Mouse (Mus musculus): Measurements from ENCODE around the gene Cyp4b1. TPM values are rescaled to one million over a fixed set of nuclear protein-coding genes. Genes with fewer than 3 reads are reported as not detected.
"Not testable (repeated sequence)": the region's sequence is repeated elsewhere in the genome, so short reads cannot be mapped to it uniquely, and the experiment has no call there.

Gene Cyp4b1
- 1 to 10 TPM; 3.2 to 5.1 (median 4.0) TPM for total RNA-seq (2022)

DNA sequence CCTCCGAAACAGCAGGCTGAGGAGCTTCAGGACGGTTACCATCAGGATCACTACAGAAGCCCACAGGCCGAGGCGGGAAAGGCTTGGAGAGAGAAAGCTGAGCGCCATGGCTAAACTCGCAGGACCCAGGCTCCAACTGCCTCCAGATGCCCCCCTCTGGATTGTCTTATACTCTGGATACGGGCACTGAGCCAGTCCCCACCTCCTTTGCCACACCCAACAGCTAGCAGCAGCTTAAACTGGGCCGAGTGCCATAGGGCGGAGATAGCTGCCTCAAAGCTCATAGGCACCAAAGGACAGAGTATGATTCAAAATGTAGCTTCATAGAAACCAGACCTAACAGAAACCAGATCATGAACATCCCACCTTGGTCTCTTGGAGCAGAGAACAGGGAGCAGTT is at the start of gene Cyp4b1:
Gene Cyp4b1, minus strand, starts transcription at position 144 of the 400 bp plus-strand sequence.
- peak; percentile 32 to 51 for DNase-seq (ENCODE audit: low spot score in 2 of 2)

DNA sequence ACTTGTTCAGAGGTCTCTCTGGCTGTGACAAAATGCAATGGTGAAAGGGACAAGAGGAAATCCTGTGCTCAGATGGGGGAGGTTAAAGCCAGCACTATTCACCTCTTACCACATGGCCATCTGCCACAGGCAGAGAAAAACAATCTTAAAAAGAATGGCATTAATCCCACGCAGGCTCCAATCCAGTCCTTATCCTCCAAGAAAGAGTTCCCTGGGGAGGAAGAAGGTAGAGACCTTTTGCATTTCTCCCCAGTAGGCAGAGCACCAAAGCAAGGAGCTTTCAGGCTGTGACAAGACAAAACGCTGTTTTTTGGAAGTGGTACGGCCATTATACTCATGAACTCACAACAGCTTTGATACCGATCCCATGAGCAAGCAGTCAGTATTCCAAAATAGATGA is 38.8 kb upstream of the Cyp4b1 start:
- no peak for DNase-seq (ENCODE audit: low spot score in 2 of 2)

DNA sequence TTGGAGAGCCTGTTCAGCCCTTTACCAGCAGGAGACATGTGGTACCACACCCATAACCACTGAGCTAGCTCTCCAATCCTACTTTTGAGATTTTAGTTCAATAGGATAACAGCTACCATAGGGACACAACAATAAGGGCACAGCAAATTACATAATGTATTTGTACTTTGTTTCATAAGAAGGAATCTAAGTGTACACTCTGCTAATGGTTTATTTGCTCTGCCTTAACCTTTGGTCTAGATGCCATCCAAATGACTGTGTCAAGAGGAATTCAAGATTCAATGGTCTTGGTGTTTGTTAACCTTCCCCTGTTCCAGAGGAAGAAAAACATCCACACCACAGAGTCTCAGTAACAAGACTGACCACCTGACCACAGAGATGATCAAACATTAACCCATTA is 11.7 kb upstream of the Cyp4b1 start:
- no peak for DNase-seq (ENCODE audit: low spot score in 2 of 2)

DNA sequence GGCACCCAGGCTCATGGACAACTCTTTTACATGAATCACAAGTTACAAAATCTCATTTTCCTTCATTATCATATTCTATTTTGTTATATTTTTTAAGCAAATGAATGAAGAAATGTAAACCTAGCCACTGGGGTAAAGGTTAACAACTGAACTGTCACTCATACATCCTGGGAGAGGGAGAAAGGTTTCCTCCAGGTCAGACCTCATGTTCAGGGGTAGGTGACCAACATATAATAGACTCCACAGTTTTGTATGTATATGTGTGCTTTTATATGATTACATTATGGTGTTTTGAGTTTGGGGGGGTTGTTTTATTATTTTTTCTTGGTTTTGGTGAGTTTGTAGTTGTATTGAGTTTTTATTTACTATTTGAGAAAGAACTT is 10.3 kb upstream of the Cyp4b1 start:
- no peak for DNase-seq (ENCODE audit: low spot score in 2 of 2)

DNA sequence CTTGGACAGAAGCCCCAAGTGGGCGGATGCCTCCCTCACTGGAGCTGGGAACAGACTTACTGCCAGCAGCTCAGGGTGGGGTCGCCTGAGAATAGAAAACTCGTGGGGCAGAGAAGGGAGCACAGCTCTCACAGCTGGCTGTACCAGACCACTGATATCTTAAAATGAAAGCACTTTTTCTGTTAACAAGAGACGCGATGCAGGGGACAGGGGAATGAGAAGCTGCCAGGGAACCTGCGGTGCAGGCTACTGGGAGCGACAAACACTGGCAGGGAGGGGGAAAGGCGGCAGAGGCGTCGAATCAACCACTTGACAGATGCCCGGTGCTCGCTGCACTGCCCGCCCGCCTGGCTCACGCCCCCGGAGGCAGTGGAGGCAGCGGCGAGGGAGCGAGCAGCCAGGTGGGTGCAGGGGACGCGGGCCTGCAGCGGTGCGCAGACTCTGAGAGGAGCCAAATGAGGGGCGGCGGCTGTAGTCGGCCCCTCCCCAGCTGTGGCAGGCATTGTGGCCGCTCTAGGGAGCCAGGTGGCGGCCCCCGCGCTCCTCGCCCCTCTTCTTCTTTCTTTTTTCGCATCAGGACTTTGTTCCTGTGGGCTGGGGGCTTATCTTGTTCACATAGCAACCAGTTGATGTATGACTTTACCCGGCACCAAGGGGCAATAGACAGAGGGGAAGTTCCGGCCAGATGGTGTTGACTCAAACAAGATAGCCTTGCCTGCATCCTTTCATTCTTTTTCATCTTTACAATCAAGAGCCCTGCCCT is 9.8 kb upstream of the Cyp4b1 start:
- no peak for DNase-seq (ENCODE audit: low spot score in 2 of 2)

DNA sequence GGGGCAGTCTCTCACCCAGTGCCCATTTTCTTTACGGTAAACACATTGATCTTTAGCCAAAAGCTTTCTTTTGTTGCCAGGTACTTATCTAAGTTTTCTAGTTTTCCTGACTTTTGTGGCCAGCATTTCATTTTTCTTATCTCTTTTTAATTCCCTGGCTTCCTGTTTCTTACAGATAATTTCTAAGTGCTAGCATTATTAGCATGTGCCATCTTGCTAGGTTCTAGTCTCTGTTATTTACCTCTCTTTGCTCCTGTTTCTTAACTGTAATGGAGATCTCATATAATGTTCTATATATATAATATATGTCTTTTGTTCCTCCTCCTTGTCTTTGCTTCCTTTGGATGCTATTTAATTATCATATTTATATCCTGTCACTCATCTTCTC is 9.0 kb upstream of the Cyp4b1 start:
- DNase-seq (ENCODE audit: low spot score in 2 of 2), result not testable (repeated sequence)

DNA sequence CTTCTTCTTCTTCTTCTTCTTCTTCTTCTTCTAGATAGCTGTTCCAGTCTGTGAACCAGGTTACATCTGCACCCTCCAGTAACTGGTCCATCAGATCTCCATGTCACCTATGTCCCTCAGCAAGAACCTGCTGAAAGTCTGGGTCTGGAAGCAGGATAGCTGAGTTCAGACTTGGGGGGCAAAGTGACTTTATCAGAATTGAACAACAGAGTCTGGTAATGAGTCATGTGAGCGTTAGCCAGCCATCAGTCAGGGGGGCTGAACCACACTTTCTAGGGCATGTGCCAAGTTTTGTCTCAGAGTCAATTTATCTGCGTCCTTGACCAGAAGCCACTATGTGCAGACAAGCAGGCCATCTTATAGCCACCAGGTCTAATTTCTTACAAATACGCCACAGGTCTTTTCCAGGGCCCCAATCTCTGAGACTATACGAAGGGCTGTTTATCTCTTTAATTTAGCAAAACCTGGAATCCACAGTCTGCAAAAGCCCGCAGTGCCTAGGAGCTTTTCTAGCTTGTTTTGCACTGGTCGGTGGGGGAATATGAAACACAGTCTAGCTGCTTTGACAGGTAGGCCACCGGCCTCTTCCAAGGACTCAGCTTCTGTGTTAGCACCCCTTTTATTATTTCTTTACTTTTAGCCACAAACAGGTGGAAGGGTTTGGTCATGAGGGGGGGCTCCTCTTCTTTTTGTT is 8.5 kb upstream of the Cyp4b1 start:
- not testable (repeated sequence) for DNase-seq (ENCODE audit: low spot score in 2 of 2)

DNA sequence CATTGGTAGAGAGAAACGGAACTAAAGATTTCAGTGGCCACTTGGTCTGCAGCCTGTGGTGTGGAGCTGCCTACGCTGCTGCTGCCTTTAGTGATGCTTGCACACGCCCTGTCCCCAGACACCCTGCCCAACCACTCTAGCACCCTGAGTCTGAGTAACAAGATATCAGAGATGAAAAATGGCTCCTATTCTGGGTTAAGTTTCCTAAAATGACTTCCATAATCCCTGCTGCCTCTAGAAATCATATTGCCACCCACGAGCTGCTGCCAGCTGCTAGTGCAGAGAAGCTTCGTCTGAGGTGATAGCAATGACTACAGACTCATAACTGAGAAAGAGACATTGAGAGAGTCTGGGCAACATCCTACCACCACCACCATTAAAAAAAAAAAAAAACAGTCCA is 3.3 kb upstream of the Cyp4b1 start:
- no peak for DNase-seq (ENCODE audit: low spot score in 2 of 2)

DNA sequence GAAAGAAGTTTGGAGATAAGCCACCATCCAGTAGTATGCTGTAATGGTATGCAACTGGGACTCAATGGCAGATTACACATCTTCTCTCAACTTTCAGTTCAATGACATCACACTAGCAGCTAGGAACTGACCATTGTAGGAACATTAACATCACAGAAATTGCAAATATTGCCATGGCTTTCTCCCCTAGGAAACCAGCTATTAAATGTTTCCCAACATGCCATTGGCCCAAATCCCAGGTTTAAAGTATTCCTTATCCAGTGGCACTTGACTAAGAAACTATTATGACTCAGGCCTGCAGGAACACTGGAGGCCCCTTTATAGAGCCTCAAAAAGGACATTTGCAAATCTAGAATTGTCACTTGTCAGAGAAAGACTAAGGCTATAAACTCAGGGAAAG is 1.8 kb upstream of the Cyp4b1 start:
- DNase-seq (ENCODE audit: low spot score in 2 of 2), result no peak

DNA sequence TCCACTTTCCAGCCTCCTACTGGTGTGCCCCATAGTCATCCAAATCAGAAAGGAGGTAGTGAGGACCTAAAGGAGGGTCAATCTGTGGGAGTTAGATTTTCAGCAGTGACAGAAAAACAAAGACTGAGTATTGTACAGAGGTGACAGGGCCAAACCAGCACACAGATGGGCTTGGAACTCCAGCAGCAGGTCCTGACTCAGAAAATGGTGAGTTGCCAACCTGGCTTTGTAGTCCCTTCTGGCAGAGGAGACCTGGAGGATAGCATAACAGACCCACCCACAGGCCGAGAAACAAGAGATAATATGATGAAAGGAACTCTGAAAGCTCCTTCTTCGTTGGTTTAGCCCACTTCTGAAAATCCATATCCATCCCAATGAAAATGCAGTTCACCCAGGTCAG is 1.2 kb upstream of the Cyp4b1 start:
- DNase-seq (ENCODE audit: low spot score in 2 of 2), result no peak

DNA sequence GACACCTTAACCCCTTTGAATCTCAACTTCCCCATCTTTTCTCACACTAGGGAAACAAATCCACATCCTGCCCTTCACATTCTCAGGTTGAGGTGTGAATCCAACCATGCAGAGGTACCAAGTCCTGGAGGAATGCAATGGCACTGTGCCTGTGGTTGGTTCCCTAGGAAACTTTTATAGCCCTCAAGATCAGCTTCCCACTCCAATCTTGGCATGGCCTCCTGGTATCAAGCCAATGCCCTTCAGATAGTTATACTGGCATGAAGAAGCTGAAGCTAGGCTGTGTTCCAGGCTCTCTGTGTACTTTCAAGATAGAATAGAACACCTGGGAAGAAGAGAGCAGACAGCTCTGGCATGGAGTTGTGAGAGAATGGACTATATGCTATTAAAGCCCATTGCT is 2.2 kb downstream of the Cyp4b1 start:
- no peak for DNase-seq (ENCODE audit: low spot score in 2 of 2)

DNA sequence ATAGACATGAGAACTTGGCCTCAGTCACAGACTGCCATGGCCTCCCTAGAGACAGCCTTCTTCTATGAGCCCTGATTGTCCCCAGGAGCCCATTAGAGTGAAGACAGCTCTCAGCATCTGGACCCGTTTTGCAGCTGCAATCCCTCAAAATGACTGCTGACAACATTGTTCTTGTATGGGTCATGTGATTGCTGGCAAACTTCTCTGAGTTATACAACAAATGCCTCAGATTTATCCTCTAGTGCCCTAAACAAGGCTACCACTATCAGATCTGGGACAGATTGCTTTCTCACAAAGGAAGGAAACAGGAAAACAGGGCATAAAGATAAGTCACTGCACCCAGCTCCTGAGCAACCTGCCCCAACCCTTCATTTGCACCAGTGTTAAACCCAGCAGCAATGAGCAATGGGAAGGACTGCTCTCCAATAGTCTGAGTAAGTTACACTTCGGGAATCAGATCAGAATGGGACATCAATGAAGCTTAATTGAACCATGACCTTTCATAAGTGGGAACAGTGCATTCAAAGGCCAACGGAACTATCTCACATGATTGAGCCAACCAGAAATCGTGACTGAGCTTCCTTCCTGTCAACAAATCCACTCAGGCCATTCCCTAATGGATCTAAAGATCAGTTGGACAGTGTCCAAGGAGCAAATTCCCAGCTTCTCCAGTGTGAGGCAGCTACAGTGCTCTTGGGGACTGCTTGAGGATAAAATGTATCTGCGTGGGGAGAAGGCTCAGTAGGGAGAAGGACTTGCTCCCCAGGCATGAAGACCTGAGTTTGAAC is 4.4 kb downstream of the Cyp4b1 start:
- no peak for DNase-seq (ENCODE audit: low spot score in 2 of 2)

DNA sequence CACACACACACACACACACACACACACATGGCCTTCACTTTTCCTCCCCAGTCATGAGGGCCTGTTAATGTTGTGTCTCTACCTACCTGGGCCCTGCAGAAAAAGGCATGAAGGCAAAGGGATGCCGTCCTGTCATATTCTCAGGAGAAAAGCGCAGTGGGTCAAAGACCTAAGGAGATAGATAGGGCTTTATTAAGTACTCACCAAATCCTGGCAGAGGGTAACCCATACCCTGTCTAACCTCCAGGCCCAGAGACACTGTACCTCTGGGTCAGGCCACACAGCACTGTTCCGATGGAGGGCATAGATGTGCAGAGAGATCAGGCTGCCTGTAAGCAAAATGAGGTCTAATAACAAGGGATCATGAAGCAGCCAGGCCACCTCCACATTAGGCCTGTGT is 22.0 kb downstream of the Cyp4b1 start:
- DNase-seq (ENCODE audit: low spot score in 2 of 2), result not testable (repeated sequence)

DNA sequence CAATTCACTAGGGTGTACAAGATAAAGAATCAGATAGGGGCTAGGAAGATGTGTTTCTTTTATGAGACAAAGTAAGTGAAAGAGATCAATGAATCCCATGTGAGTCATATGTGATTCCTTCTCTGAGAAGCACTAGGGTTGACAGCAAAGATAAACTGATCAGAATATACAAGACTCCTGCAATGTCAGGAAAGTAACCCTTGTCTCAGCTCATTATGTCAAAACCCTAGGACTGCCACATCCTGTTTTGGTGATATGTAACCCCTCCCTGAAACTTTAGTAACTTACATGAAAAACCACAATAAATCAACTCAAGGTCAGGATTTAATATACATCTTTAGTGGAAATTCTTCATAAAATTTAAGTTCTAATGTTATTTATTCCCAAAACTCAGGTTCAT is 33.5 kb downstream of the Cyp4b1 start:
- no peak for DNase-seq (ENCODE audit: low spot score in 2 of 2)

DNA sequence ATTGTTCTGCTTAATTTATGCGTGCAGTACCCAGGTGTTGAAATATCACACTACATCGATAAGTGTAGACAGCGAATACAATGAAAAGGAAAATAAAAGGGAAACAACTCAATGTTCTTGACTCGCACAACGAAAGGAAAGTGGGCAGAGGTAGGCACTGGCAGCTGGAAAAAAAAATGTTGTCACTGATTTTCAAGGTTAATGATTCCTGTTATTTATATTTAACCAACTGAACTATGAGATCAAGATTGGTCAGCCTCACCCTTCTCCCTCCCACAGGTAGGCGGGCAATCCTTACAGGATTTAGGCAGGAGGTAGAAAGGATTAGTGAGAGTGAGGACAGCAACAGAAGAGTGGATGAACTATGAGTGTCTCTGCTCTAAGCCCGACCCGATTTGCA is 46.9 kb downstream of the Cyp4b1 start, which contains the start of gene Cyp4a32:
Gene Cyp4a32, plus strand, starts transcription at position 359 of the 400 bp plus-strand sequence.
- not testable (repeated sequence) for DNase-seq (ENCODE audit: low spot score in 2 of 2)

DNA sequence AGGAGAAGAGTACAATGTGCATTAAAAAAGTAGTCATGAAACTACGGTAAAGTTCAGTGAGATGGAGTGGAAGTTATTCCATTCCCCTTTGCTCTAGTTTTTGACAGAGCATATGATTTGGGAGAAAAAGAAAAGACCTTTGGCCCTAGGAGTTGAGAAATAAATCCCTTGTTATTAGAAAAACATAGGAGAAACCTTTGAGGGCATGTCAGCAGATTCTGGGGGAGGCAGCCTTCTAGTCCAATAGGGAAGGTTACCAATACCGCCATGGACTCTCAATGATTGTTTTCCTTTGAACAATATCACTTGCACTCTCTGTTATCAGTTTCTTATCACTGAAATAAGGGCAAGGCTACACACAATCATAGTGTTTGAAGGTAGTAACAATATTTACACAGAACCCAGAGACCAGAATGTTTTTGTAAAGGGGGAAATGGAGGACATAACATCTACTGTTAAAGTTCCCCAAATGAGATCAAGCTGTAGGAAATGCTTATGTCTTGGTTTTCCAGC is 50.6 kb downstream of the Cyp4b1 start:
- DNase-seq (ENCODE audit: low spot score in 2 of 2), result no peak

DNA sequence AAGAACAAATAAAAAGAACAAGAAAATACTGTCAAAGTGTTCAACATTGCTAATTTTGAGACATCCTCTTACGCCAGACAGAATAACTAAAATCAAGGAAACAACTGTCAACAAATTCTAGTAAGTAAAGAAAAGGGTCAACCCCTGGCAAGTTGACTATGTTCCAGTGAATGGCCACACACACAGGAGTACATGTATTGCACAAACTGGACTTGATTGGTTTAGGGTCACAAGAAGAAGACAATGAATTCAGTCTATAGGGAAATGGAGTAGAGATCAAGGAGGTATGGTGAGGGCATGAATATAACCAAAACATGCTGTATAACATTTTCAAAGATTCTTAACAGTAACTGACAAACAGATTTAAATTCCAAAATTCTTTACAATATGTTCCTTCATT is 51.2 kb downstream of the Cyp4b1 start:
- DNase-seq (ENCODE audit: low spot score in 2 of 2), result no peak

DNA sequence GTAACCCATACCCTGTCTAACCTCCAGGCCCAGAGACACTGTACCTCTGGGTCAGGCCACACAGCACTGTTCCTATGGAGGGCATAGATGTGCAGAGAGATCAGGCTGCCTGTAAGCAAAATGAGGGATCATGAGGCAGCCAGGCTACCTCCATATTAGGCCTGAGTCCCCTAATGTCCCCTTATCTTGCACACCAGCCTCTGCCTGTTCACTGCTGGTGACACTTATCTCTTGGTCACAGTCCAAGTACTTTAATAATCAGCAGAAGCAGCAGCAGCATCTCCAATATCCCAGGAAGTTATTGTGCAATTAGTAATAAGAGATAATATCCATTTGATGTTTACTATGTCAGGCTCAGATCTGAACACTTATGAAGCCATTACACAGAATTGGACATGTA is 64.5 kb downstream of the Cyp4b1 start:
- no peak for DNase-seq (ENCODE audit: low spot score in 2 of 2)

DNA sequence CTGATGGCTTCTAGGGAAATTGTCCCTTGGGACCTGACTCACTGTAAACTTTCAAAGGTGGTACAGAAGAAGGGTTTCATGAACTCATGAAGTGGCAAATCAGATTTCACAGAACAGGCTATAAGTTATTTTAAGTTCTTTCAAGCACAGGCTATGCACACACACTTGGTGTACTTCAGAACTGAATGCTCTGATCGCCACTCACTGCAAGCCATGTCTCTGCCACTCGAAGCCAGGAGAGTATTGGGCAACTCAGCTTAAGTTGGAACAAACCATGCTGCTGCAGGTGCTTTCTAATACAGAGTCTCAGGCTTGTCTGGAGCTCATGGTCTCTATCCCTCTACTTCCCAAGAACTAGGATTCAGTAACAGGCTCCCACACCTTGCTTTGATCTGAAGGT is 71.7 kb downstream of the Cyp4b1 start:
- no peak for DNase-seq (ENCODE audit: low spot score in 2 of 2)

DNA sequence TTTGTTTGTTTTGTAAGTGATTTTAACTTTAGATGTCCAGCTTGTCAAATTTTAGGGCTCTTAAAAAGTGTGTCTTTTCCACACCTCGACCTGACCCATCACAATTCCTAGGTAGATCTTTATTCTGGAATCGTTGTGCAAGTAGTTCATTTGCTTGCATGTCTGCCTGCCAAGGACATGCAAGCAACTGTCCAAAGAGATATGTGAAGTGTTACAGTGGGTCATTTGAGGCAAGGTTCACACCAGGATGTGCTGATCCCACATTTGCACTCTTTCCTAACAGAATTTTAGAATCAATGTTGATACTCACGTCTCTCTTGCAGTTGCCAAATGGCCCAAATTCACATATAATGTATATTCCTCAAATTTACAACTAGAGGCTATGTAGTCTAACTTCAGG is 72.3 kb downstream of the Cyp4b1 start:
- no peak for DNase-seq (ENCODE audit: low spot score in 2 of 2)

Data from gastrocnemius, adult 8-10 months (tissue).